Mouse (Mus musculus) cerebellum, adult 2 months (tissue): ENCODE measurements around the gene Myo1f.

ENCODE experiments used
- CTCF ChIP-seq: fragments of 200-500 bp; IDR thresholded peaks from 2 replicates; pipeline ENCODE4 v1.5.1; 2011; ENCODE audit warnings: low read depth, mild to moderate bottlenecking, control low read depth, low read length, moderate library complexity, borderline replicate concordance; ENCODE audit not compliant: insufficient read depth
- POLR2A ChIP-seq: fragments of 200-500 bp; IDR thresholded peaks from 2 replicates; pipeline ENCODE4 v1.6.1; 2011; ENCODE audit warnings: low read length, control low read depth, borderline replicate concordance; ENCODE audit not compliant: insufficient read depth

GRCm38 (mm10) chr17:33627281-33627680, 71.8 kb downstream of the Myo1f start:
- TF ChIP-seq CTCF (no peak), POLR2A (no peak)
